Mouse (Mus musculus): ENCODE results near the gene Ccr1l1.

Ccr1l1 gene

DNA sequence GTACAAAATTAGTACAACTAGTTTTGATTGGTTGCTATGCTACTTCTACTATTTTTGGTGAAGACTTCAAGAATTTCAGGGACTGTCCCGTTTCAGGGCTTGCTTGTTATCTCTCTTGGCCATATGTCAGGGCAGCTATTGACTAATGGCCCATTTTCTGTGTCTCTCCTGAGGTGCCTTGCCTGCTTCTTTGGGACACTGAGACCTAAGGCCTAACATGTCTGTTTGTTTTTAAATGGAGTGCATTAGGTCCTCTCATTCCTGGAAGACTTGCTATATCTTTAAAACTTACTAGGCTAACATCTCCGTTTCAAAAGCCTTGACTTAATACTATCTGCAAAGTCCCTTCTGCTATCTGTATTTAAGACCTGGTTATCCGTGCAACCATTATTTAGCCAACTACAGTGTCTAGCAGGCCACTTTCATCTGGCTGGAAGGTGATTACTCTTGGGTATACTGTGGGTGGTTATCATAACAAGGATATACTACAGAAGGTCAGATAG lies 20.2 kb downstream of the Ccr1l1 start:
- no peak for DNase-seq

DNA sequence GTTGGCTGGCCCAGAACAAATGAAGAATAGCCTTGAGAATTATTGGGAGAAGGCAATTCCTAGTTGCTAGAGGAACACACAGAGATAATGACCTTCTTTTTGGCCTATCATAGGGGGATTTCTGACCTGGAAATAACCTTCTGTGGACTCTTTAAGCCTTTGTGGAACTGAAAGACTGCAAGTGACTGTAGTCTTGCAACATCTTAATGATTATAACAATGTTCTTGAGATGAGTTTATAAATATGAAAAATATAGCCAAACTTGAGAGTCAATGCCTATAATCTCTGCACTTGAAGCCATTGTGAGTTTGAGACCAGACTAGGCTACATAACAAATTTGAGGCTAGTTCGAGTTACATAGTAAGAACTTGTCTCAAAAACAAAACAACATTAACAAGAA lies 21.3 kb downstream of the Ccr1l1 start:
- no peak for DNase-seq

GRCm38 (mm10) chr9:123953551-123953950 lies 24.7 kb downstream of the Ccr1l1 start:
- DNase-seq = no peak

DNA sequence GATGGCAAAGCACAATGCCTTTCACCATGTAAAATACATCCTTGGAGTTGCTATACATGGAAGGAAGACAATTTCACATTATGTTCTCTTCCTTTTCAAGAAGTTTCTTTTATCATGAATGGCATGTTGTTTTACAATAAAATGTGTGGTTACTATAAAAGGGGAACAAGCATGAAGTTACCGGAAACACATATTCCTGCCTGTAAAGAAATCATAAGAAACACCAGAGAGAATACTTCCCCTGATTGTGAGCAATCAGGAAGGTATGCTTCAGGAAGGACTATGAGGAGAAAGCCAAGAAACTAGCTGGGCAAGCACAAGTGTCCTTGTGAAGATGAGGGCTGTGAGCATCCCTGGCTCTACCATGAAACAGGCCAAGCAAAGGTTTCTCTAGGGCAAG lies 27.0 kb downstream of the Ccr1l1 start:
- DNase-seq = no peak

DNA sequence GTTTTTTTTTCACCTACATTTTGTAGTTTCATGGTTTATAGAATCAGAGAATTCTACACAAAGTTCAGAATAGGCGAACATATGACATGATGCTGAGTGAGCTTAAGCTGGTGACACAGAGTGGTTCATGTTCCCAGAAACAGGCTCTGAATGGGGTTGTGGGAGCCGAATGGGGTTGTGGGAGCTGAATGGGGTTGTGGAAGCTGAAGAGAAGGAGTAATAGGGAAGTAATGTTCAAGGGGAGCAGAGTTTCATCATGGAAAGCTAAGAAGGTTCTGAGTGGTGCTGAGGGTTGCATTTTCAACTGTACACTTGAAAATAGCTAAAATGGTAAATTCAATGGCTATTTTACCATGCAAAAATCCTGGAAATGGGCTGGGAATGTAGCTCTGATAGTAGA lies 28.8 kb downstream of the Ccr1l1 start:
- no peak for DNase-seq

- DNase-seq = no peak
Observed at GRCm38 (mm10) chr9:123947815-123948214, 30.4 kb downstream of the Ccr1l1 start.

DNA sequence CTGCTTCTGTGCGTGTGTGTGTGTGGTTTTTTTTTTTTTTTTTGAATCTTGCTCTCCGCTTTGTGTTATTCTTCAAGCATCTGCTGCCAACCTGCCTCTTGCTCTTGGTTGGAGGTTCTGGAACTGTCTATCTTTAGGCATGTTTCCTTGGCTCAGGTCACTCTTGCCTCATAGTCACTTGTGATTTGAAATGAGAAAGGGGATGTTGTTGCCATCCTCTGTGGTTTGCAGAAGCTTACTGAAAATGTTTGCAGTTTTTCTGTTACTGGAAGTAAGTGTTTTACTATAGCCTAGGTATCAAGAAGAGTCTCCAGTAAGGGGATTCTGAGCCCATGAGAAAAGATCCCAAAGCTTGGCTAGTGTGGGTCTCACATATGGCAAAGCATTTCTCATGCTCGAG lies 36.2 kb downstream of the Ccr1l1 start:
- no peak for DNase-seq

GRCm38 (mm10) chr9:123941316-123941715 lies 36.9 kb downstream of the Ccr1l1 start:
- no peak for DNase-seq

DNA sequence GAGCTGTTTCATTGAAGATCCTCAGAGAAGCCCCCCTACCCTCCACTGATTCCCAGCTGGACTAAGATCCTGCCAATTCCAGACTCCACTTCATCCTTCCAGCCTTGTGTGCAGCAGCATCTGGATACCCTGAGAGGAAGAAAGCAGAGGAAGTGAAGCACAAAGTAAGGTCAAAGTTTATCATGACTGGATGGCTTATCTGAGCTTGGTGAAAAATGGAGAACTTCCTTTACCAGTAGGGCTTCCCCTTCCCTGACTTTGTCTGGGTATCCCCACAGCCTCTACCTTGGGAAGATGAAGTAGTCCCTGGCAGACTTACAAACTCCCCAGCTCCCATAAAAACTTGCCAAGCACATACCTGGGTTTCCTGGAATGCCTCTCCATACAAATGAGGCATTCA lies 37.6 kb downstream of the Ccr1l1 start:
- DNase-seq = no peak

DNA sequence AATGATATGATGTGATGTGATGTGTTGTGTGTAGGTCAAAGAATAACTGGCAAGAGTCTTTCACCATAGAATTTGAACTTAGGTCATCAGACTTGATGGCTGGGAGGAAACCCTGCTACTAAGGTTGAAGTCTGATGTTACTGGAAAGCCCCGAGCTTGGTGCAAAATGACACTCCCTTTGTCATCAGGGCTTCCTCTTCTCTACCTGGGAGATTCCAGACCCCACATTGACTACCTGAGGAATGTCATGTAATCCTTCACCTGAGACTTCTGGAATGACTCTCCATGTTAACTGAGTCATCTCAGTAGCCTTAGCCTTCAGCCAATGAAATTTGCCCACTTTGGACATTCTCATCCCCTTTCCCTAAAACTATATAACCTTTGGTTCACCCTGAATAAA lies 38.0 kb downstream of the Ccr1l1 start:
- DNase-seq = no peak

DNA sequence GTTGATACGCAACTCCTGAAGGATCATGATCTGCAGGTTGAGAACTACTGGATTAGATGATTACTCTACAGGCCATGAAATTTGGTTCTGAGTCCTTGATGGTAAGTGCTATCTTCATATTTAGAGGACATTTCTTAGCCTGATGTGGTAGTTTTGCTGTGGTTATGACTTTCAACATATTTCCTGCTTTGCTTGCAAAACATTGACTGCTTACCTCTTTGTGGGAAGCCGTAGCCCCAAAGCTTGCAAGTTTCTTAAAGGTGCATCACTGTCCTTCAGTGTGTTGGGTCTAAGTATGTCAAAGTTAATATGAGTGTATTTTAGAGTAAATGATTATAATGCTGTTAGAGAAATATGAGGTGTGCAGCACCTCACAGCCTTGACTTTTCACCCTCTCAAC lies 40.2 kb downstream of the Ccr1l1 start:
- DNase-seq = no peak

- DNase-seq = no peak
Observed at GRCm38 (mm10) chr9:123936604-123937280, 41.5 kb downstream of the Ccr1l1 start.

- DNase-seq = no peak
Observed at GRCm38 (mm10) chr9:123935776-123936175, 42.4 kb downstream of the Ccr1l1 start.

DNA sequence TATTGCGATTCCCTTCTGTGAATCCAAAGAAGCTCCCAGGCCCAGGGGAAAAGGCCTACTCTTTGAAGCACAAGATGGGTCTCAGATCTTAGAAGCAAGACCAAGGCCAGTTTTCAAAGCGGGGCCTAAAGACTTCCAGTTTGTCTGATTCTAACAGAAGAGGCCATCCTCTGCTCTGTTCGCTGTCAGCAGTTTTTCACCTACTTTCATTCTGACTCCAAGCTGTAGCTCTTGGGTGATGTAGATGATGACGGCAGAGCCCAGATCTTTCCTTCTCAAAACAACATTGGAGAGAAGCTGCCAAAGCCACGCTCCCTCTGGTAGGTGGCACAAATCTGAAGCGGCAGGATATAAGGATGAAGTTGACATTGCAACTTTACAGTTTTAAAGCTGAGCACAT lies 42.9 kb downstream of the Ccr1l1 start:
- no peak for DNase-seq

DNA sequence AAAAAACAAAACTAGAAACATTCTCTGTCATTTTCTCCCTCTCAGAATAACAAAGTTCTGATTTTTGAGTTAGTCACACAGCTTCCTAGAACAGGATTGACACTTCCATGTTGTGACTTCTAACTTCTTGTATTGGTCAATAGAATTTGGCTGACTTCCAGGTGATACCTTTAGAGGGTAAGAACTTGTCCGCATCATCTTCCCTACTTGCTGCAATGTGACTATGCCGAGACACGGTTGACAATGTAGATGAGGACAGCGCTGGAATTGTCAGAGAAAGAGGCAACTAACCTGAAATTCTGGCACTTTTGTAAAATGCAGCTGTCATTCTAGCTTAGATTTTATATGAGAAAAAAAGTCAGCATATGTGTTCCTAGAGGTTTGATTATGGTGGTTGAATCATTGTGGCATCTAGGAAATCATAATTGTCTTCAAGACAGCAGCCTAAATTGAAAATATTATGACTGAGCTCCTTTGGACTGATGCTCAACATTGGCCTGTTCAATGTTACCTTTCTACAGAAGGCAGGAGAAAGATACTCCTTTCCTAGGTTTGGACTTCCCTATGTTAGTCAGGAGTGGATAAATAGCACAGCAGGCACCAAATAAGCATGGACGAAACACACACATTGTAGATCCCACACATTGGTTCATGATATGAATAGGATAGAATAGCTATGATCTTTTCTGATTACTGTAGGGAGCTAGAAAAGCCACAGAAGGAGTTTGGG lies 44.3 kb downstream of the Ccr1l1 start:
- DNase-seq = no peak

DNA sequence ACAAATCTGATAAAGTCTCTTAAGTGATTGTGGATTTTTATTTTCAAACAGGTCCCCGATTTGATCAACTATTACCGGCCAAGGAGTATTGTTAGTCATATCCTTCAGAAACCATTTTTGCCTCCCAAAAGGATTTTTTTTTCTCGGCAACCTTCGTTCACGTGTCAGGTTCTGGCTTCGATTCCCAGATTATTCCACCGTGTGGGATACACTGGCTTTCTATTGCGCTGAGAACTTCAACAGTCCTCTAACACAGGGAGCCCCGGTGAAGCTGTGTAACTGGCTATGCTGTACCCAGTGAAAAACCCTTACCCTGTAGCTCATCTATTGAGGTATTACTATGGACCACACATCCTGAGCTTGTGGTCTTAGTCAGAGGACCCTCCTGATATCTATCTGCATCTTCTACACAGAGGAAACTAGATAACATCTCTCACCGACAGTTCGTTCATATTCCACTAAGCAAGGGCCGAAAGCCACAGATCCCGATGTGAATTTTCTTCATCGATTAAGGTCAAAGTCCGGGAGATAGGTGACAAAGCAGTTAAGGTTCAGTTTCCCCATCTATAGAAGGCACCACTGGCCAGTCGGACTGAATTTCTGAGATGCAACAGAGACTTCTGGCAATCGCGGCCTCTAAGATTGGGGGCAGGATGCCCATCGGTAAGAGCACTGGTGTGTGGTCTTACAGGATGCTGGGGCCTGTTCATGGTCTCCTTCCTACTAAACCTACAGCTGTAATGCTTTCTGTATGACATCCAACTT lies 45.1 kb downstream of the Ccr1l1 start:
- DNase-seq = no peak

DNA sequence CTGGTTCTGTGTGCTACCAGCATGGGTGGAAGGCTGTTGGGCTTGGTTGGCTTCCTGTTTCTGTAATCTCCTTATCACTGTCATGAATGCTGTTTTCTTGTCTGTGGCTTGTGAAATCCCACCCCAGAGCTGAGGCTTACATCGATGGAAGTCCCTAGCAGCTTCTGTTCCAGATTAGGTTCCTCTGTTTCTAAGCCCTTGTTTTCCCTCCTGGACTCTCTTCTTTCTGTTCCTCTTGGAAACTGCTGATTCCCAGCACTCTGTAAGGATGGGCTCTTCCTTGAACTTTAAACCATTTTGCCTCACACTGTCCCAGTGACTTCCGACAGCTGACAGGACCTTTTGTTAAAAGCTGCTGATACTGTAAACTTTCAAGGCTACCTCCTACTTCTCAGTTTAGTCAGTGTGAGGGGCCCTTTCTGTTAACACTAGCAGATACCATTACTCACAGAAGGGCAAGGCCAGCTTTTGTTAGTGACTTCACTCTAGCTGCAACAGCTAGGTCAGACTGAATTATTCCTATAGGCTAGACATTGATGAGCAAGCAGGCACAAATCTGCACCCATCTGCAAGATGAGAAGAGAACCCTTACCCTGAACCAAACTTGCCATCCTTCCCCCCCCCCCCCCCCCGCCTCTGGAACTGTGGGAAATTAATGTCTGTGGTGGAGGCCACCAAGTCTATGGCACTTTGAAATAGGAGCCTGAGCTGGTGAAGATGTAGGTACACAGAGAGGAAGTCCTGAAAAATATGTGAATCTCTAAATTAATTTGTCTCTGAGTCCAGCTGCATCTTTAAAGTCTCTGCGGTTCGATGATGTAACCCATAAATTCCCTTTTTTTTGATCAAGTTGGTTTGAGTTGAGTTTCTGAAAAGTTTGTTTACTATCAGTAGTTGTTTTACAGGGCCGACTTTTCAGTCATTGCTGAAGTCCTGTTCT lies 46.2 kb downstream of the Ccr1l1 start:
- DNase-seq = peak; percentile 38

DNA sequence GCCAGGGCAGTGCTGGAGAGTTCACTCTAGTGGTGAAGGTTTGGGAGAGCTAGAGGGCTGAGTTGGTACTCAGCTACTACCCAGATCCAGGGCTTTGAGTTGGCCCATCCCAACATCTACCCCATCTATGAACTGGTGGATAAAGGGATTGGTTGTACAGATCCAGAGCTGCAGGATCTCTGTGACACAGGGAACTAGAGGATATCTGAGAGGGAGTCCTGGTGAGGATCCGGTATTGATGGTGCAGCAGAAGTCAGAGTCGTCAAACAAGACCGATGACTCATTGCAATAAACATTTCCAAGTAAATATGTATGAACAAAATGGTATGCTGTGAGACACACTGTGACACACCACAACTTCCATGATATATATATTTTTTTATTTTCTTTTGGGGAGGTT lies 47.3 kb downstream of the Ccr1l1 start:
- no peak for DNase-seq

DNA sequence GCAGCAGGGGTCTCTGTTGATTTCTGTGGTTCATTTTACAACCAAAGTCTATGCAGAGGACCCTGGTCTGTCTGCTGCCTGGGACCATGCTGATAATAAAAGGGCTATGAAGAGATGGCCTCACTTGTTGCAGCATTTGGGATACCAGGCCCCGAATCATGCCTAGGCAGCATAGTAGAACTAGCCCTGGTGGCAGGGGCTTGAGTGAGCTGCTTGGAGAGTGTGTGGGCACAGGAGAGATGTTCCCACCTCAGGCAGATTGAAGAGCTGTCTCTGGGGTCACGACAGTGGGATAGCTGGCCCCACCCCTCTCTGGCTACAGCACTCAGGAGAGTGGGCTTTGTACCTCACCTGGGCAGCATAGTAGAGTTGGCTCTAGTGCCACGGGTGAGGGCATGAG lies 47.7 kb downstream of the Ccr1l1 start:
- no peak for DNase-seq

GRCm38 (mm10) chr9:123929936-123930335 lies 48.3 kb downstream of the Ccr1l1 start:
- no peak for DNase-seq

GRCm38 (mm10) chr9:123928759-123929246 lies 49.4 kb downstream of the Ccr1l1 start:
- peak; percentile 69 for DNase-seq

GRCm38 (mm10) chr9:123928118-123928758 lies 50.0 kb downstream of the Ccr1l1 start:
- peak; percentile 66 for DNase-seq

All from thymus, postnatal 4 days (tissue).